Mouse (Mus musculus) E14TG2a.4 (cell line): ENCODE data around the gene Pmpcb.
A peak's percentile ranks its signal among the peaks of the same experiment; 100 is the strongest.
"Not testable (repeated sequence)": the region's sequence is repeated elsewhere in the genome, so short reads cannot be mapped to it uniquely, and the experiment has no call there.

Experiments used
- H3K27me3 ChIP-seq: 2 replicates; pipeline ENCODE4 v1.6.1; 2014; ENCODE audit warnings: low read length, control low read depth; ENCODE audit not compliant: insufficient read depth
- H3K36me3 ChIP-seq: 2 replicates; pipeline ENCODE4 v1.6.1; 2014; ENCODE audit warnings: low read length, control low read depth; ENCODE audit not compliant: insufficient read depth
- H3K4me1 ChIP-seq: replicated peaks from 2 replicates; pipeline ENCODE4 v1.6.1; 2014; ENCODE audit warnings: low read depth, low read length, control low read depth
- H3K4me3 ChIP-seq: replicated peaks from 2 replicates; pipeline ENCODE4 v1.5.1; 2014; ENCODE audit warnings: mild to moderate bottlenecking, low read length
- H3K9me3 ChIP-seq: 2 replicates; pipeline ENCODE4 v1.6.1; 2014; ENCODE audit warnings: low read length, control low read depth
- CTCF ChIP-seq: conservative IDR thresholded peaks from 2 replicates; pipeline ENCODE4 v1.5.1; 2014; ENCODE audit warnings: low read length
- NANOG ChIP-seq: IDR thresholded peaks from 2 replicates; pipeline ENCODE4 v1.6.1; 2014; ENCODE audit warnings: borderline replicate concordance, low read length, mixed read lengths
- POU5F1 ChIP-seq: IDR thresholded peaks from 2 replicates; pipeline ENCODE4 v1.6.1; 2014; ENCODE audit warnings: low read length, borderline replicate concordance

Gene Pmpcb

DNA sequence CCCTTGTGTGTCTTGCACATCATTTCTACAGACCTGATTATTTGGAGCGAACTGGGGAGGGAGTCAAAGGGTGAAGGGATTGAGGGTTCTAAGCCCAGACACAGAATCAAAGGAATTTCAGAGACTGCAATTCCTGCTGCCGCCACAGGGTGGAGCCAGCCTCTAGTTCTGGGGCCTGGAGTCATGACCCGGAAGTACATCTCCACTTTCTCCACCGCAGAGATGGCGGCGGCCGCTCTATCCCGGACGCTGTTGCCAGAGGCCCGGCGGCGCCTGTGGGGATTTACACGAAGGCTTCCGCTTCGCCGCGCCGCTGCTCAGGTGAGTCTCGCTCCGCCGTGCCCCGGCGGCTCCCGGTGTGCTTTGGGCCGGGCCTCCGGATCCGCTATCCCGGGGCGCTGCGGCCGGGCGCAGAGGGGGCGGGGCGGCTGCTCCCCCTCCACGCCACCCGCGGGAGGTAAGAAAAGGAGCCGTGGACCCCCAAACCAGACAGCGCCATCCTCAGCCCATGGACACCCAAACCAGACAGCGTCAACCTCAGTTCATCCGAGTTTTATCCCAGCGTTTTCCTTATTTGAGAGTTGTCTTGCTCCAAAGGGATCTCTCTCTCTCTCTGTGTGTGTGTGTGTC, at the start of gene Pmpcb:
Pmpcb (plus strand) TSS at position 186 of the 630 bp plus-strand sequence.
- Histone ChIP-seq H3K4me1 (peaks cover 78% of the 10 kb centered on the region), H3K36me3 (peaks cover 32% of the 10 kb centered on the region), H3K9me3 (no peaks in the 10 kb centered on the region), H3K4me3 (peak within 1 kb of the TSS; percentile 97), H3K27me3 (no peaks in the 10 kb centered on the region)
- TF ChIP-seq POU5F1 = no peak
- TF ChIP-seq CTCF = peak; percentile 86

DNA sequence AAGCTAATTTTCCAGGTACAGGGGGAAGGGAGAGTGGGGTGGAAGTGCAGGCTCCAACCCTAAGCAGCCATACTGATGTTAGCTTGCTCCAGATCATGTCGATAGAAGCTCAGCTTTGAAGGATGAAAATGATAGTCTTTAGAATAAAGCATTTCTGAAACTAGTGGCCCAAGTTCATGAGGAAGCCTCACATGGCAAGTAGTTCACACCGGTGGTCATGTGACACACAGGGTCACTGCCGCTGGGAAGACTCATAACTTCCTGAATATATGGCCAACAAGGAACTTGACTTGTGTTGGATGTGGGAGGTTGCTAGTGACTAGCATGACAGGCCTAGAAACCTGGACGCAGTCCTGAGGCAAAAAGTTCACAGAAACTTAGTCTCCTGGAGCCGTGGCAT, 44.7 kb upstream of the Pmpcb start:
- peaks cover 4% of the 10 kb centered on the region for H3K4me1 ChIP-seq
- no peaks in the 10 kb centered on the region for H3K9me3 ChIP-seq
- H3K27me3 ChIP-seq = no peaks in the 10 kb centered on the region

DNA sequence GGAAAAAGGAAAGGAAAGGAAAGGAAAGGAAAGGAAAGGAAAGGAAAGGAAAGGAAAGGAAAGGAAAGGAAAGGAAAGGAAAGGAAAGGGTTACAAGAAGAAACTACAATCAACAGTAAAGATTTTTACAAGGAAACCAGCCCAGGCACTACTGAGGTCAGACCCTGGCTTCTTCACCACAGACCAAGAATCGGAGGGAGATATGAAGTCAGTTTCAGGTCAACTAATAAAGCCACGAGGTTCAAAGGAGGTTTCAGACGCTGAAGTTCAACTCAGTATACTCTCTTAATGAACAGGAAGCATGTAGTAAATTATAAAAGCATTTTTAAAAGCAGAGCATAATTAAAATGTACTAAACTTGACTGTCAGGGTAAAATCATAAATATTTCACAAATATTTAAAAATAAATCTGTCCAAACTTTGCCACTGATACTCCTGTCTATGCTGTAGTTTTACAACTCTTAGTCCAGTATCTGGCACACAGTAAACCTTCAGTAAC, 43.5 kb upstream of the Pmpcb start:
- Histone ChIP-seq H3K9me3 (no peaks in the 10 kb centered on the region), H3K4me1 (peaks cover 2% of the 10 kb centered on the region), H3K4me3 (no peak overlapping the region), H3K36me3 (no peaks in the 10 kb centered on the region), H3K27me3 (no peaks in the 10 kb centered on the region)
- TF ChIP-seq NANOG = no peak
- no peak for TF ChIP-seq POU5F1
- no peak for TF ChIP-seq CTCF

More for the DNA sequence above, 44.7 kb upstream of the Pmpcb start:
- TF ChIP-seq CTCF (no peak), POU5F1 (no peak), NANOG (no peak)
- no peaks in the 10 kb centered on the region for H3K36me3 ChIP-seq
- H3K4me3 ChIP-seq = no peak overlapping the region

DNA sequence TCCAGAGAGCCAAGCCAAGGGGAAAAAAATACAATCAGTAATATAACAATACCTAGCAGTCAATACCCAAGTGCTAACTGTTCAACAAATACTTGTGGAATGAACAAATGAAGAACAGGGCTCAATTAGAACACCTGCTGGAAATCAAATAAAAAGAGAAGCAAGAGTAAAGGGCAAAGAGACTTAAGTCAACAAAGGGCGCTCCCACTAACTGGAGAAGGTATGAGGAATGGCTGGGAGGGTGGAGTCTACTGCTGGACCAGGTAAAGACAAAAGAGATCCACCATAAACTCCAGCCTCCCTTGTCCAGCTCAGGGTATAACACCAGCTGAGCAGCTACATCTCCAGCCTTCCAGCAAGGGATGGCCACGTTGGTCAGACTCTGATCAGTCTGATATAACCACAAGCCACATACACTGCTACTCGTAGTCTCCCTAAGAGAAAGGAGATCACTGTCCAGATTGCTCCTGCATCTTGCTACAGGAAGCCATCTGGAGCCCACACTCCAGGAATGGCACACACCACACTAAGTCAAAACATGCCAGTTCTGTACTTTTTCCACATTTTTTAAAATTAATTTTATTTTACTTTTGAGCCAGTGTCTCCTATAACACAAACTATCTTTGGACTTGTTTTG, 42.0 kb upstream of the Pmpcb start:
- no peak overlapping the region for H3K4me3 ChIP-seq
- H3K9me3 ChIP-seq = no peaks in the 10 kb centered on the region
- TF ChIP-seq POU5F1 (no peak), CTCF (no peak), NANOG (no peak)
- no peaks in the 10 kb centered on the region for H3K36me3 ChIP-seq
- H3K4me1 ChIP-seq = no peaks in the 10 kb centered on the region
- no peaks in the 10 kb centered on the region for H3K27me3 ChIP-seq

DNA sequence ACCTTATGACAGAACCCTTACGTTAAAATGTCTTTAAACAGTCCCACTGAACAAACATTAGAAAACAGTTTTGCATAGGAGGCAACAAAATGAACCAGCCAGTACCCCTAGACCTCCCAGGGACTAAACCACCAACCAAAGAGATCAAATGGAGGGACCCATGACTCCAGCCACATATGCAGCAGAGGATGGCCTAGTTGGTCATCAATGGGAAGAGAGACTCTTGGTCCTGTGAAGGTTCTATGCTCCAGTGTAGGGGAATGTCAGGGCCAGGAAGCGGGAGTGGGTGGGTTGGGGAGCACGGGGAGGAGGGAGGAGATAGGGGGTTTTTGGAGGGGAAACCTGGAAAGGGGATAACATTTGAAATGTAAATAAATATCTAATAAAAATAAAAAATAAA, 37.4 kb upstream of the Pmpcb start:
- H3K36me3 ChIP-seq, H3K27me3 ChIP-seq, H3K4me3 ChIP-seq, H3K9me3 ChIP-seq: not testable (repeated sequence)
- H3K4me1 ChIP-seq = peaks cover 14% of the 10 kb centered on the region

DNA sequence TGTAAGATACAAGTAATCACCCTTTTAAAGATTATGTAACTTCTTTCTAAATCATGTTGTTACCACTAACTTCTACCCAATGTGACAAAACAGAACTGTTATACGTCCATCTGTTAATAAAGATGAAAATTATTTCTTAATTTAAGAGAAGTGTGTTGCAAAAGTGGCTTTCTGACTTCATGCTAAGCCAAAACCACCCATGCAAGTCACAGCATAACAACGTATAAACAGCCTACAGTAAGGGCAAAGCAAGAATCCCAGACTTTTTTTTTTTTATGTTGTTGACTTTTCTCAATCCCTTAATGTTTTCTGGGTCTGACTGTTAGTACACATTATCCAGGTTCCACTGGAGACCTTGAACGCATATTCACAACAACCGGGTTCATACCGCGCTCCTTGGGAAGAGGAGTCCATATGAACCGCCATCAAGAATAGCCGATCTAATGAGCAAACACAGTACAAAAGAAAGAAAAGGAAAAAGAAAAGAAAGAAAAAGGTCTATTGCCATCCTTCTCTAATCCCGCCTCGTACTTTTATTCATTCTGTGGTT, 36.6 kb upstream of the Pmpcb start:
- TF ChIP-seq POU5F1 (no peak), CTCF (no peak), NANOG (no peak)
- peaks cover 14% of the 10 kb centered on the region for H3K4me1 ChIP-seq
- H3K27me3 ChIP-seq = no peaks in the 10 kb centered on the region
- H3K36me3 ChIP-seq = no peaks in the 10 kb centered on the region
- H3K9me3 ChIP-seq = no peaks in the 10 kb centered on the region
- H3K4me3 ChIP-seq = peak overlapping the region; percentile 90

DNA sequence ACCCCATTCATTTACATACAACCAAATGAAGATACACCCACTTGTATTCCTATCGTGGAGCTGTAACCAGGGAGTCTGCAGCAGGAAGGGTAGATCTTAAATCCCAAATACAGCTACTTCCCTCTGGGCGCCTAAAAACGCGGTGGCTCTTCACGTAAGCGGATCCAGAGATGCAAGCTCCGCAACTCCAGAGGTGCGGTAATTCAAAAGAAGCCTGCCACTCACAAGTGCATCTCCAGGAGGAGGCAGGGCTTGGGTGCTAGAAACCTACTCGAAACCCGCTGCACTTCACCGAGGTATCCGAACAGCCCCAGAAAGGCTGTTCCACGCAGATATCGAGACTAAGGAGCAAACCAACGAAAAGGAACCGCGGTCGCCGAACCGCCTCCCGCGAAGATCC, 36.0 kb upstream of the Pmpcb start:
- H3K27me3 ChIP-seq = no peaks in the 10 kb centered on the region

DNA sequence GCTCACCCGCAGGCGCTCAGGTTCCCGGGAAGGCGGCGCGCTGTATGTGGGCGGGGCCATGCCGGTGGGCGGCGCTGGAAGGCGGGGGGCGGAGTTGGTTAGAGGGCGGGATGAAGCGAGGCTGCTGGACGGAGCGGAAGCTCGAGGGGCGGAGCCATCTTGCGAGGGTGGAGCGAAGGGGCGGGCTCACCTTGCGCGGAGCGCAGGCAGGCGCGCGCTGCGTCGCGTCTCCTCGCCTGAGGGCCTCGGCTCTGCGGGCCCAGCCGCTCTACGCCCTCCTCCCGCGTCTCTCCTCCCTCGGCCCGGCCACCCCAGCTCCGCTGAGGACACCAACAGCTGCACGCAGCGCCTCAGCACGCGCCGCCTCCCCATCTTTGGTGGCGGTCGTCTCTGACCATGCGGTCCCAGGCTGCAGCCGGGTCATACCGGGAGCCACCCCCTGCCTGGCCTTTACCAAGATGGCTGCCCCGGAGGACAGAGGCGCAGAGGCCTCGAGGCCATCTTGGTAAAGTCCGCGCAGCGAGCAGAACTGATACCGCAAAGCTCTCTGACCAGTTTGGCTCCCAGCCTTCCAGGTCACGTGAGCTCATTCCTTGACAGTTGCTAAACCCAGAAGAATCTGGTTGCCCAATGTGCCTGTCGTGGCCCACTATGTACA, 35.5 kb upstream of the Pmpcb start, which contains the start of gene Napepld:
Napepld (minus strand) TSS at position 46 of the 658 bp plus-strand sequence.
- H3K36me3 ChIP-seq = no peaks in the 10 kb centered on the region
- no peaks in the 10 kb centered on the region for H3K9me3 ChIP-seq
- peak within 1 kb of the TSS; percentile 90 for H3K4me3 ChIP-seq
- TF ChIP-seq CTCF (no peak), NANOG (no peak), POU5F1 (no peak)
- peaks cover 14% of the 10 kb centered on the region for H3K4me1 ChIP-seq
- H3K27me3 ChIP-seq = no peaks in the 10 kb centered on the region

More for the DNA sequence above, 36.0 kb upstream of the Pmpcb start:
- Histone ChIP-seq H3K36me3 (no peaks in the 10 kb centered on the region), H3K9me3 (no peaks in the 10 kb centered on the region), H3K4me3 (peak overlapping the region; percentile 90), H3K4me1 (peaks cover 14% of the 10 kb centered on the region)
- TF ChIP-seq NANOG (no peak), CTCF (no peak), POU5F1 (no peak)
